Mouse (Mus musculus) midbrain, embryonic 13.5 days (tissue): ENCODE results near the gene A530032D15Rik. TPM values are rescaled to one million over a fixed set of nuclear protein-coding genes. Genes with fewer than 3 reads are reported as not detected.
"Not testable (repeated sequence)": the region's sequence is repeated elsewhere in the genome, so short reads cannot be mapped to it uniquely, and the experiment has no call there.

Source experiments
- ATAC-seq: fragments of 200-750 bp; cut with Nextera tagmentation; 2 replicates; pipeline ENCODE4 v1.8.0; 2017; ENCODE audit warnings: mild to moderate bottlenecking, moderate TSS enrichment, moderate library complexity
- H3K27ac ChIP-seq: fragments of 300-500 bp; sonication (generic); 2 replicates; pipeline ENCODE4 v1.5.1; 2015; ENCODE audit warnings: inconsistent platforms, mild to moderate bottlenecking, moderate library complexity
- H3K27me3 ChIP-seq: fragments of 300-500 bp; sonication (generic); 2 replicates; pipeline ENCODE4 v1.6.1; 2015; ENCODE audit warnings: mild to moderate bottlenecking, inconsistent platforms
- H3K36me3 ChIP-seq: fragments of 300-500 bp; sonication (generic); 2 replicates; pipeline ENCODE4 v1.6.1; 2015; ENCODE audit warnings: mild to moderate bottlenecking, inconsistent platforms
- H3K4me1 ChIP-seq: fragments of 300-500 bp; sonication (generic); replicated peaks from 2 replicates; pipeline ENCODE4 v1.6.1; 2015; ENCODE audit warnings: inconsistent platforms
- H3K4me2 ChIP-seq: fragments of 300-500 bp; sonication (generic); replicated peaks from 2 replicates; pipeline ENCODE4 v1.6.1; 2015; ENCODE audit warnings: moderate library complexity, mild to moderate bottlenecking, inconsistent platforms
- H3K4me3 ChIP-seq: fragments of 300-500 bp; sonication (generic); replicated peaks from 2 replicates; pipeline ENCODE4 v1.5.1; 2015; ENCODE audit warnings: mild to moderate bottlenecking, inconsistent platforms
- H3K9ac ChIP-seq: fragments of 300-500 bp; sonication (generic); replicated peaks from 2 replicates; pipeline ENCODE4 v1.6.1; 2015; ENCODE audit warnings: mild to moderate bottlenecking, inconsistent platforms
- H3K9me3 ChIP-seq: fragments of 300-500 bp; sonication (generic); 2 replicates; pipeline ENCODE4 v1.6.1; 2016; ENCODE audit warnings: mild to moderate bottlenecking, inconsistent platforms
- WGBS: fragments of 180-500 bp; shearing (Covaris S2); methylation state at CpG from one replicate; pipeline ENCODE4 v1.1.7; 2015; 5-methylcytosine and 5-hydroxymethylcytosine counted together
- polyA plus RNA-seq: library from polyadenylated mRNA; unstranded; fragments of >200 nt; fragmentation: Nextera tagmentation; extraction: Ambion mirVana; gene quantifications from 2 replicates; pipeline ENCODE4 v1.2.1, GENCODE M21; 2015

The A530032D15Rik gene
- polyA plus RNA-seq, 1 experiment from 2014 or later, result not detected

GRCm38 (mm10) chr1:85105336-85105735 lies 4.3 kb downstream of the A530032D15Rik start:
- not testable (repeated sequence) for H3K36me3 ChIP-seq, H3K27ac ChIP-seq, H3K9ac ChIP-seq, H3K4me3 ChIP-seq, H3K9me3 ChIP-seq, ATAC-seq, H3K27me3 ChIP-seq, H3K4me1 ChIP-seq, H3K4me2 ChIP-seq
- WGBS, result 88% methylated on average over 4 of the region's 4 CpGs

GRCm38 (mm10) chr1:85101754-85102153 lies 7.9 kb downstream of the A530032D15Rik start:
- H3K4me1 ChIP-seq, H3K9ac ChIP-seq, H3K4me2 ChIP-seq, H3K27me3 ChIP-seq, H3K4me3 ChIP-seq, H3K36me3 ChIP-seq, H3K27ac ChIP-seq, ATAC-seq, H3K9me3 ChIP-seq: not testable (repeated sequence)
- 84% methylated on average over 4 of the region's 4 CpGs for WGBS

- not testable (repeated sequence) for H3K27ac ChIP-seq, H3K36me3 ChIP-seq, H3K4me3 ChIP-seq, H3K4me1 ChIP-seq, H3K9ac ChIP-seq, H3K27me3 ChIP-seq, H3K9me3 ChIP-seq, ATAC-seq, H3K4me2 ChIP-seq
- WGBS, result 80% methylated on average over 1 of the region's 1 CpGs
Measured at GRCm38 (mm10) chr1:85099864-85100263, 9.8 kb downstream of the A530032D15Rik start, which contains the start of gene Gm10553. TSS of gene Gm10553 (plus strand) at chr1:85100164.

- not testable (repeated sequence) for H3K9ac ChIP-seq, H3K4me3 ChIP-seq, H3K9me3 ChIP-seq, H3K27ac ChIP-seq, ATAC-seq, H3K4me1 ChIP-seq, H3K36me3 ChIP-seq, H3K4me2 ChIP-seq, H3K27me3 ChIP-seq
- WGBS, result 78% methylated on average over 7 of the region's 7 CpGs
Measured at GRCm38 (mm10) chr1:85099081-85099480, 10.6 kb downstream of the A530032D15Rik start.

GRCm38 (mm10) chr1:85093011-85093572 lies 16.6 kb downstream of the A530032D15Rik start:
- not testable (repeated sequence) for ATAC-seq, H3K4me3 ChIP-seq, H3K9ac ChIP-seq, H3K27me3 ChIP-seq, H3K4me1 ChIP-seq, H3K4me2 ChIP-seq, H3K9me3 ChIP-seq, H3K27ac ChIP-seq, H3K36me3 ChIP-seq
- 85% methylated on average over 6 of the region's 7 CpGs for WGBS

GRCm38 (mm10) chr1:85092169-85092568 lies 17.5 kb downstream of the A530032D15Rik start:
- H3K27me3 ChIP-seq, H3K4me3 ChIP-seq, H3K27ac ChIP-seq, H3K36me3 ChIP-seq, H3K9ac ChIP-seq, H3K4me2 ChIP-seq, H3K9me3 ChIP-seq, ATAC-seq, H3K4me1 ChIP-seq: not testable (repeated sequence)
- WGBS, result 48% methylated on average over 1 of the region's 3 CpGs

- not testable (repeated sequence) for H3K9me3 ChIP-seq, H3K4me1 ChIP-seq, H3K27ac ChIP-seq, H3K4me3 ChIP-seq, H3K27me3 ChIP-seq, H3K9ac ChIP-seq, ATAC-seq, H3K36me3 ChIP-seq, H3K4me2 ChIP-seq
- WGBS, result 67% methylated on average over 1 of the region's 1 CpGs
Measured at GRCm38 (mm10) chr1:85086211-85086610, 23.4 kb downstream of the A530032D15Rik start.

- not testable (repeated sequence) for H3K9ac ChIP-seq, H3K27me3 ChIP-seq, H3K36me3 ChIP-seq, H3K27ac ChIP-seq, H3K4me3 ChIP-seq, H3K9me3 ChIP-seq, ATAC-seq, H3K4me1 ChIP-seq, H3K4me2 ChIP-seq
- WGBS, result 56% methylated on average over 3 of the region's 3 CpGs
Measured at GRCm38 (mm10) chr1:85084803-85085202, 24.9 kb downstream of the A530032D15Rik start.

GRCm38 (mm10) chr1:85073099-85073498 lies 36.6 kb downstream of the A530032D15Rik start:
- not testable (repeated sequence) for H3K9me3 ChIP-seq, H3K27ac ChIP-seq, H3K36me3 ChIP-seq, ATAC-seq, H3K4me3 ChIP-seq, H3K27me3 ChIP-seq, H3K9ac ChIP-seq, H3K4me1 ChIP-seq, H3K4me2 ChIP-seq
- 71% methylated on average over 3 of the region's 3 CpGs for WGBS

- H3K4me2 ChIP-seq, H3K9me3 ChIP-seq, H3K27ac ChIP-seq, H3K36me3 ChIP-seq, H3K9ac ChIP-seq, H3K4me3 ChIP-seq, H3K4me1 ChIP-seq, H3K27me3 ChIP-seq, ATAC-seq: not testable (repeated sequence)
- WGBS, result 58% methylated on average over 3 of the region's 3 CpGs
Measured at GRCm38 (mm10) chr1:85071690-85072089, 38.0 kb downstream of the A530032D15Rik start.

- 76% methylated on average over 6 of the region's 6 CpGs for whole genome bisulfite sequencing
- H3K4me2 ChIP-seq, H3K4me1 ChIP-seq, H3K27ac ChIP-seq, H3K4me3 ChIP-seq, H3K9me3 ChIP-seq, H3K36me3 ChIP-seq, H3K27me3 ChIP-seq, H3K9ac ChIP-seq, ATAC-seq: not testable (repeated sequence)
Measured at GRCm38 (mm10) chr1:85035801-85036200, 73.9 kb downstream of the A530032D15Rik start.

GRCm38 (mm10) chr1:85034394-85034793 lies 75.3 kb downstream of the A530032D15Rik start:
- not testable (repeated sequence) for H3K27ac ChIP-seq, H3K9me3 ChIP-seq, H3K4me3 ChIP-seq, ATAC-seq, H3K4me2 ChIP-seq, H3K4me1 ChIP-seq, H3K9ac ChIP-seq, H3K27me3 ChIP-seq, H3K36me3 ChIP-seq
- 89% methylated on average over 3 of the region's 4 CpGs for WGBS

- H3K4me1 ChIP-seq, H3K27me3 ChIP-seq, H3K9me3 ChIP-seq, H3K4me3 ChIP-seq, ATAC-seq, H3K4me2 ChIP-seq, H3K9ac ChIP-seq, H3K36me3 ChIP-seq, H3K27ac ChIP-seq: not testable (repeated sequence)
- 100% methylated on average over 5 of the region's 6 CpGs for WGBS
Measured at GRCm38 (mm10) chr1:85033616-85034015, 76.0 kb downstream of the A530032D15Rik start.
